Mouse (Mus musculus): ENCODE measurements around the gene Susd5. TPM values are rescaled to one million over a fixed set of nuclear protein-coding genes. Genes with fewer than 3 reads are reported as not detected.

Gene Susd5
- 0.66 TPM in 1 of 2 replicates, not detected in the other for polyA plus RNA-seq (2012; ENCODE audit: insufficient read depth, low replicate concordance)

GRCm38 (mm10) chr9:114057090-114057796 lies at the start of gene Susd5:
Gene Susd5 (plus strand): TSS chr9:114057140.
- Histone ChIP-seq H3K36me3 (replicated peaks; ENCODE audit: low read length) (no peaks in the 10 kb centered on the region), H3K4me3 (replicated peaks) (peak within 1 kb of the TSS; percentile 3), H3K4me1 (peaks cover 6% of the 10 kb centered on the region; the same call in 1 of the 2 replicates), H3K9me3 (no peaks in the 10 kb centered on the region), H3K27me3 (replicated peaks) (peaks cover 45% of the 10 kb centered on the region)
- TF ChIP-seq FLI1 (IDR thresholded peaks at IDR 0.05; ENCODE audit: low read length), result no peak
- TF ChIP-seq GATA1 (IDR thresholded peaks at IDR 0.05; ENCODE audit: borderline replicate concordance, low read length), result no peak

GRCm38 (mm10) chr9:114007850-114008350 lies 49.0 kb upstream of the Susd5 start:
- TF ChIP-seq GATA1 (IDR thresholded peaks at IDR 0.05; ENCODE audit: borderline replicate concordance, low read length), result no peak
- no peak for TF ChIP-seq FLI1 (IDR thresholded peaks at IDR 0.05; ENCODE audit: low read length)
- peaks cover 3% of the 10 kb centered on the region for H3K36me3 ChIP-seq (replicated peaks; ENCODE audit: low read length)
- H3K4me3 ChIP-seq (replicated peaks), result no peak overlapping the region
- H3K9me3 ChIP-seq, result peaks cover 31% of the 10 kb centered on the region
- peaks cover 15% of the 10 kb centered on the region for H3K4me1 ChIP-seq
- no peaks in the 10 kb centered on the region for H3K27me3 ChIP-seq (replicated peaks)

GRCm38 (mm10) chr9:114009526-114009925 lies 47.4 kb upstream of the Susd5 start:
- Histone ChIP-seq H3K4me3 (replicated peaks) (no peak overlapping the region), H3K36me3 (replicated peaks; ENCODE audit: low read length) (peaks cover 3% of the 10 kb centered on the region), H3K9me3 (peaks cover 30% of the 10 kb centered on the region), H3K27me3 (replicated peaks) (no peaks in the 10 kb centered on the region), H3K4me1 (peaks cover 12% of the 10 kb centered on the region)
- TF ChIP-seq FLI1 (IDR thresholded peaks at IDR 0.05; ENCODE audit: low read length) (no peak), GATA1 (IDR thresholded peaks at IDR 0.05; ENCODE audit: borderline replicate concordance, low read length) (no peak)

- H3K4me1 ChIP-seq, result peaks cover 9% of the 10 kb centered on the region
- H3K36me3 ChIP-seq (replicated peaks; ENCODE audit: low read length), result peaks cover 3% of the 10 kb centered on the region
- no peaks in the 10 kb centered on the region for H3K27me3 ChIP-seq (replicated peaks)
- peak overlapping the region; percentile 23 for H3K4me3 ChIP-seq (replicated peaks)
- no peak for TF ChIP-seq GATA1 (IDR thresholded peaks at IDR 0.05; ENCODE audit: borderline replicate concordance, low read length)
- no peak for TF ChIP-seq FLI1 (IDR thresholded peaks at IDR 0.05; ENCODE audit: low read length)
- peaks cover 27% of the 10 kb centered on the region for H3K9me3 ChIP-seq
Observed at GRCm38 (mm10) chr9:114011203-114011602, 45.7 kb upstream of the Susd5 start.

GRCm38 (mm10) chr9:114014034-114014433 lies 42.9 kb upstream of the Susd5 start:
- Histone ChIP-seq H3K36me3 (replicated peaks; ENCODE audit: low read length) (peaks cover 3% of the 10 kb centered on the region), H3K27me3 (replicated peaks) (no peaks in the 10 kb centered on the region), H3K9me3 (peaks cover 19% of the 10 kb centered on the region), H3K4me3 (replicated peaks) (no peak overlapping the region), H3K4me1 (peaks cover 6% of the 10 kb centered on the region)
- TF ChIP-seq GATA1 (IDR thresholded peaks at IDR 0.05; ENCODE audit: borderline replicate concordance, low read length), result no peak
- no peak for TF ChIP-seq FLI1 (IDR thresholded peaks at IDR 0.05; ENCODE audit: low read length)

- no peak overlapping the region for H3K4me3 ChIP-seq (replicated peaks)
- peaks cover 9% of the 10 kb centered on the region for H3K9me3 ChIP-seq
- H3K36me3 ChIP-seq (replicated peaks; ENCODE audit: low read length), result peaks cover 3% of the 10 kb centered on the region
- H3K27me3 ChIP-seq (replicated peaks), result no peaks in the 10 kb centered on the region
- peaks cover 9% of the 10 kb centered on the region for H3K4me1 ChIP-seq
- TF ChIP-seq FLI1 (IDR thresholded peaks at IDR 0.05; ENCODE audit: low read length) (no peak), GATA1 (IDR thresholded peaks at IDR 0.05; ENCODE audit: borderline replicate concordance, low read length) (no peak)
Observed at GRCm38 (mm10) chr9:114015724-114016123, 41.2 kb upstream of the Susd5 start.

- TF ChIP-seq GATA1 (IDR thresholded peaks at IDR 0.05; ENCODE audit: borderline replicate concordance, low read length) (no peak), FLI1 (IDR thresholded peaks at IDR 0.05; ENCODE audit: low read length) (no peak)
Observed at GRCm38 (mm10) chr9:114016402-114016801, 40.5 kb upstream of the Susd5 start.

GRCm38 (mm10) chr9:114019012-114019762 lies 37.8 kb upstream of the Susd5 start:
- peaks cover 9% of the 10 kb centered on the region for H3K4me1 ChIP-seq
- no peaks in the 10 kb centered on the region for H3K36me3 ChIP-seq (replicated peaks; ENCODE audit: low read length)
- H3K4me3 ChIP-seq (replicated peaks), result no peak overlapping the region
- TF ChIP-seq GATA1 (IDR thresholded peaks at IDR 0.05; ENCODE audit: borderline replicate concordance, low read length) (no peak), FLI1 (IDR thresholded peaks at IDR 0.05; ENCODE audit: low read length) (no peak)
- H3K27me3 ChIP-seq (replicated peaks), result peaks cover 7% of the 10 kb centered on the region
- peaks cover 7% of the 10 kb centered on the region for H3K9me3 ChIP-seq

More at GRCm38 (mm10) chr9:114016402-114016801, 40.5 kb upstream of the Susd5 start:
- peaks cover 9% of the 10 kb centered on the region for H3K4me1 ChIP-seq
- no peaks in the 10 kb centered on the region for H3K36me3 ChIP-seq (replicated peaks; ENCODE audit: low read length)
- H3K4me3 ChIP-seq (replicated peaks), result peak overlapping the region; percentile 19
- H3K9me3 ChIP-seq, result peaks cover 5% of the 10 kb centered on the region; the same call in 1 of the 2 replicates
- H3K27me3 ChIP-seq (replicated peaks), result no peaks in the 10 kb centered on the region

GRCm38 (mm10) chr9:114022141-114022540 lies 34.8 kb upstream of the Susd5 start:
- Histone ChIP-seq H3K4me3 (replicated peaks) (no peak overlapping the region), H3K36me3 (replicated peaks; ENCODE audit: low read length) (no peaks in the 10 kb centered on the region), H3K9me3 (peaks cover 6% of the 10 kb centered on the region), H3K4me1 (peaks cover 24% of the 10 kb centered on the region), H3K27me3 (replicated peaks) (peaks cover 27% of the 10 kb centered on the region)
- no peak for TF ChIP-seq GATA1 (IDR thresholded peaks at IDR 0.05; ENCODE audit: borderline replicate concordance, low read length)
- no peak for TF ChIP-seq FLI1 (IDR thresholded peaks at IDR 0.05; ENCODE audit: low read length)
